ENCODE assay signal across 8 mouse cellular contexts in the genomic region with DNA sequence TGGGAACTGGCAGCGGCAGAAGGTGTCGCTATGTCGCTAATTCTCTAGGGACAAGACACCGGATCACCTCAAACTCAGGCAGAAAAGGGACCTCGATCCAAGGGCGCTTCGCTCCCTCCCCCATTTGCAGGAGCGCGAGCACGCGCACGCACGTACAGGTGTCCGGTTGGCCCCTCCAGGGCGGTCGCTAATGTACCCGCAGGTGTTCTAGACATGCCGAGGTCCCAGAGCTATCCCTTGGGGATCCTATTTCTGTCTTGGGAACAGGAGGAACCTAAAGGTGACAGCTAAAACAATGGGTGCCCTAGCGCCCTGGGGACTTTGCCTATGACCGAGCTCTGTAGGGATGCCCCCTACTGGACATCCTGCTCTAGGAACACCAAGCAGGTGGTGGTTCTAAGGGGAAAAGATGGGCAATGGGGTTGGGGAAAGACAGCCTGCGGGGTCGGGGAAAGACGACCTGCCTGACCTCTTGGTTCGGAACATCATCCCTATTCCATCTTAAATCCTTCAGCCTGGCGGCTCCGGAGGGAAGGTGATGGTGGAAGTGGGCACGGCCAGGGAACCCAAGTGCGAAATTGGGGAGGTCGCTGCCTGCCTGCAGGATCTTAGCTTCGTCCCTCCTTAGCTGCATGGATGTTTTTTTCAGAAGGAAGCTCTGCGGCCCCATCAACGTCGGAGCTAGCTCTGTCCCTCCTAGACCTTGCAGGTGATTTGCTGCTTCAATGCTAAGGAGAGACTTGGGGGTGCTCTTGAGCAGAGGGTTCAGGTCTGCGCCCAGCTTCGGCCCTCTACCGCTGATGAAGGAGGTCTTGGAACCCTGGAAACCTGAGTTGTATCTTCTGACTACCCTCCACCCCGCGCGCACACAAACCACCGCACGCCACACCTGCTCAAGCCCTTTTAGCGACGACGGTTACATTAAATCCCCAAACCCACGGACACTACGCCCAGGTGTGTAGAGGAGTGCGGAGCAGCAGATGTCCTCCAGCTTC. TPM values are rescaled to one million over a fixed set of nuclear protein-coding genes. Genes with fewer than 3 reads are reported as not detected.
A peak's percentile ranks its signal among the peaks of the same experiment; 100 is the strongest.
DNase-seq lines count a peak whose midpoint lies in the region; ATAC-seq lines count a peak whose summit lies in the region.

No protein-coding gene starts in this region.

- no peaks in the 10 kb centered on the region for H3K9me3 ChIP-seq in heart, embryonic 10.5 days
- no peaks in the 10 kb centered on the region for H3K9me3 ChIP-seq in forebrain, embryonic 15.5 days
- no peaks in the 10 kb centered on the region for H3K9me3 ChIP-seq in kidney, embryonic 16.5 days (ENCODE audit: low read length)
- no peaks in the 10 kb centered on the region for H3K9me3 ChIP-seq in midbrain, embryonic 13.5 days

- DNase-seq in heart, embryonic 10.5 days (ENCODE audit: low spot score), result no peak
- no peak for DNase-seq in heart, postnatal 25 days (ENCODE audit: low spot score)
- DNase-seq in ZHBTc4 (ENCODE audit: low read depth, low spot score), result peak; percentile 63
- DNase-seq in thymus, postnatal 36 days, result peak; percentile 50 to 59
- DNase-seq in left cerebral cortex, adult 11 months (ENCODE audit: low spot score), result no peak

- peaks cover 76% of the 10 kb centered on the region for H3K4me1 ChIP-seq in heart, embryonic 10.5 days
- peaks cover 60% of the 10 kb centered on the region for H3K4me1 ChIP-seq in forebrain, embryonic 15.5 days
- peaks cover 57% of the 10 kb centered on the region for H3K4me1 ChIP-seq in kidney, embryonic 16.5 days (ENCODE audit: insufficient read depth, low read length)
- peaks cover 66% of the 10 kb centered on the region for H3K4me1 ChIP-seq in midbrain, embryonic 13.5 days (replicated peaks)

- peak overlapping the region; percentile 74 for H3K4me3 ChIP-seq in heart, embryonic 10.5 days
- H3K4me3 ChIP-seq in forebrain, embryonic 15.5 days, result peak overlapping the region; percentile 57
- H3K4me3 ChIP-seq in kidney, embryonic 16.5 days (ENCODE audit: low read length), result peak overlapping the region; percentile 43; the same call in 1 of the 2 replicates
- peak overlapping the region; percentile 49 for H3K4me3 ChIP-seq in midbrain, embryonic 13.5 days (replicated peaks)

- no peak for ATAC-seq in forebrain, embryonic 15.5 days (replicated peaks)
- ATAC-seq in kidney, embryonic 16.5 days (ENCODE audit: low FRiP score, low TSS enrichment), result no peak
- ATAC-seq in midbrain, embryonic 13.5 days, result no peak

- peak overlapping the region; percentile 95 for H3K4me2 ChIP-seq in forebrain, embryonic 15.5 days (replicated peaks)
- peak overlapping the region; percentile 71; the same call in 1 of the 2 replicates for H3K4me2 ChIP-seq in kidney, embryonic 16.5 days (replicated peaks; ENCODE audit: low read depth, low read length)
- peak overlapping the region; percentile 92 for H3K4me2 ChIP-seq in midbrain, embryonic 13.5 days (replicated peaks)

- H3K9ac ChIP-seq in forebrain, embryonic 15.5 days (replicated peaks), result peak overlapping the region; percentile 59
- H3K9ac ChIP-seq in kidney, embryonic 16.5 days (replicated peaks; ENCODE audit: low read length), result peak overlapping the region; percentile 42; the same call in 1 of the 2 replicates
- peak overlapping the region; percentile 64 for H3K9ac ChIP-seq in midbrain, embryonic 13.5 days (replicated peaks)

- 3% methylated on average over 47 of the region's 47 CpGs for WGBS in heart, embryonic 10.5 days
- 1% methylated on average over 47 of the region's 47 CpGs for WGBS in forebrain, embryonic 15.5 days
- WGBS in kidney, embryonic 16.5 days, result 1% methylated on average over 47 of the region's 47 CpGs
- WGBS in midbrain, embryonic 13.5 days, result 1% methylated on average over 47 of the region's 47 CpGs

- H3K36me3 ChIP-seq in heart, embryonic 10.5 days, result no peaks in the 10 kb centered on the region
- no peaks in the 10 kb centered on the region for H3K36me3 ChIP-seq in forebrain, embryonic 15.5 days
- no peaks in the 10 kb centered on the region for H3K36me3 ChIP-seq in kidney, embryonic 16.5 days (ENCODE audit: insufficient read depth, low read length)
- H3K36me3 ChIP-seq in midbrain, embryonic 13.5 days, result no peaks in the 10 kb centered on the region

- peaks cover 91% of the 10 kb centered on the region for H3K27me3 ChIP-seq in heart, embryonic 10.5 days (ENCODE audit: insufficient read depth, poor library complexity, severe bottlenecking)
- peaks cover 56% of the 10 kb centered on the region for H3K27me3 ChIP-seq in forebrain, embryonic 15.5 days
- peaks cover 88% of the 10 kb centered on the region for H3K27me3 ChIP-seq in kidney, embryonic 16.5 days (ENCODE audit: insufficient read depth, low read length)
- H3K27me3 ChIP-seq in midbrain, embryonic 13.5 days, result peaks cover 74% of the 10 kb centered on the region

- H3K27ac ChIP-seq in heart, embryonic 10.5 days, result peak overlapping the region; percentile 94
- H3K27ac ChIP-seq in forebrain, embryonic 15.5 days (replicated peaks), result peak overlapping the region; percentile 93
- no peak overlapping the region for H3K27ac ChIP-seq in kidney, embryonic 16.5 days (ENCODE audit: low read length)
- H3K27ac ChIP-seq in midbrain, embryonic 13.5 days, result peak overlapping the region; percentile 94

- intact Hi-C loops in heart, postnatal 25 days (cut with DNase I), result loop anchor here (5.0 kb wide), 1 partner anchor 138 kb away; no protein-coding TSS in a partner anchor

RNA-seq across cellular contexts. Expression of a gene that starts 13.9 kb away (rescaled TPM):
- 9.1 and 9.7 TPM in 2 replicates for polyA plus RNA-seq in heart, embryonic 10.5 days (2016; fragmentation: Nextera tagmentation; extraction: Ambion mirVana)
- total RNA-seq in heart, postnatal 25 days (2021), result 1 to 10 TPM; 4.4 to 7.6 TPM
- 13.8 and 14.1 TPM in 2 replicates for polyA plus RNA-seq in forebrain, embryonic 15.5 days (2015; fragmentation: Nextera tagmentation; extraction: Ambion mirVana)
- 8.2 and 8.5 TPM in 2 replicates for polyA plus RNA-seq in kidney, embryonic 16.5 days (2015; fragmentation: Nextera tagmentation; extraction: Ambion mirVana)
- 9.8 and 15.2 TPM in 2 replicates for polyA plus RNA-seq in midbrain, embryonic 13.5 days (2015; fragmentation: Nextera tagmentation; extraction: Ambion mirVana)

RNA-seq across cellular contexts. Expression of a gene that starts 31.4 kb away (rescaled TPM):
- 8.9 and 9.0 TPM in 2 replicates for polyA plus RNA-seq in heart, embryonic 10.5 days (2016; fragmentation: Nextera tagmentation; extraction: Ambion mirVana)
- 10 to 100 TPM; 14.0 to 14.8 TPM for total RNA-seq in heart, postnatal 25 days (2021)
- polyA plus RNA-seq in forebrain, embryonic 15.5 days (2015; fragmentation: Nextera tagmentation; extraction: Ambion mirVana), result 15.5 and 16.5 TPM in 2 replicates
- 9.9 and 10.9 TPM in 2 replicates for polyA plus RNA-seq in kidney, embryonic 16.5 days (2015; fragmentation: Nextera tagmentation; extraction: Ambion mirVana)
- 14.1 and 16.3 TPM in 2 replicates for polyA plus RNA-seq in midbrain, embryonic 13.5 days (2015; fragmentation: Nextera tagmentation; extraction: Ambion mirVana)

RNA-seq across cellular contexts. Expression of a gene that starts 31.9 kb away (rescaled TPM):
- 37.4 and 56.0 TPM in 2 replicates for polyA plus RNA-seq in heart, embryonic 10.5 days (2016; fragmentation: Nextera tagmentation; extraction: Ambion mirVana)
- total RNA-seq in heart, postnatal 25 days (2021), result 1 to 10 TPM; 3.8 to 3.9 TPM
- polyA plus RNA-seq in forebrain, embryonic 15.5 days (2015; fragmentation: Nextera tagmentation; extraction: Ambion mirVana), result 30.4 and 31.8 TPM in 2 replicates
- 35.5 and 37.3 TPM in 2 replicates for polyA plus RNA-seq in kidney, embryonic 16.5 days (2015; fragmentation: Nextera tagmentation; extraction: Ambion mirVana)
- polyA plus RNA-seq in midbrain, embryonic 13.5 days (2015; fragmentation: Nextera tagmentation; extraction: Ambion mirVana), result 34.7 and 35.5 TPM in 2 replicates

Comparison
In these comparisons a context has a peak if more than half of its experiments do, and no peak if none do; other contexts are left out.
1. DNase-seq: peak in ZHBTc4 (single experiment) and thymus, postnatal 36 days (2 of 2); none in heart, embryonic 10.5 days (single experiment), heart, postnatal 25 days (single experiment) and left cerebral cortex, adult 11 months (single experiment).
2. Peak in every context shown above with its lines, with median percentiles within 50 percentile points of each other: H3K4me3 ChIP-seq, H3K4me2 ChIP-seq and H3K9ac ChIP-seq.